Mouse (Mus musculus): ENCODE results near the gene Apba1.
A peak's percentile ranks its signal among the peaks of the same experiment; 100 is the strongest.

The Apba1 gene

GRCm38 (mm10) chr19:23930826-23931225 is 172.1 kb downstream of the Apba1 start:
- no peak for DNase-seq (ENCODE audit: low read depth, low spot score)

GRCm38 (mm10) chr19:23941422-23941949 is 182.8 kb downstream of the Apba1 start:
- no peak for DNase-seq (ENCODE audit: low read depth, low spot score)

- DNase-seq (ENCODE audit: low read depth, low spot score) = no peak
Observed at GRCm38 (mm10) chr19:23942886-23943285, 184.2 kb downstream of the Apba1 start.

GRCm38 (mm10) chr19:23946026-23946685 is 187.5 kb downstream of the Apba1 start:
- DNase-seq (ENCODE audit: low read depth, low spot score) = no peak

- DNase-seq (ENCODE audit: low read depth, low spot score) = no peak
Observed at GRCm38 (mm10) chr19:23946751-23947150, 188.1 kb downstream of the Apba1 start.

- no peak for DNase-seq (ENCODE audit: low read depth, low spot score)
Observed at GRCm38 (mm10) chr19:23947871-23948270, 189.2 kb downstream of the Apba1 start.

- no peak for DNase-seq (ENCODE audit: low read depth, low spot score)
Observed at GRCm38 (mm10) chr19:23948301-23949000, 189.8 kb downstream of the Apba1 start.

GRCm38 (mm10) chr19:23955461-23955860 is 196.8 kb downstream of the Apba1 start:
- no peak for DNase-seq (ENCODE audit: low read depth, low spot score)

GRCm38 (mm10) chr19:23956299-23956975 is 197.8 kb downstream of the Apba1 start:
- DNase-seq (ENCODE audit: low read depth, low spot score) = no peak

- DNase-seq (ENCODE audit: low read depth, low spot score) = no peak
Observed at GRCm38 (mm10) chr19:23957563-23957962, 198.9 kb downstream of the Apba1 start.

- no peak for DNase-seq (ENCODE audit: low read depth, low spot score)
Observed at GRCm38 (mm10) chr19:23958925-23959324, 200.2 kb downstream of the Apba1 start.

GRCm38 (mm10) chr19:23959870-23960269 is 201.2 kb downstream of the Apba1 start:
- DNase-seq (ENCODE audit: low read depth, low spot score) = no peak

- no peak for DNase-seq (ENCODE audit: low read depth, low spot score)
Observed at GRCm38 (mm10) chr19:23960275-23960674, 201.6 kb downstream of the Apba1 start.

- no peak for DNase-seq (ENCODE audit: low read depth, low spot score)
Observed at GRCm38 (mm10) chr19:23960831-23961447, 202.3 kb downstream of the Apba1 start.

- DNase-seq (ENCODE audit: low read depth, low spot score) = peak; percentile 72
Observed at GRCm38 (mm10) chr19:23961516-23961915, 202.8 kb downstream of the Apba1 start.

GRCm38 (mm10) chr19:23964401-23964910 is 205.8 kb downstream of the Apba1 start:
- no peak for DNase-seq (ENCODE audit: low read depth, low spot score)

GRCm38 (mm10) chr19:23966376-23966775 is 207.7 kb downstream of the Apba1 start:
- DNase-seq (ENCODE audit: low read depth, low spot score) = no peak

GRCm38 (mm10) chr19:23967156-23967555 is 208.5 kb downstream of the Apba1 start:
- DNase-seq (ENCODE audit: low read depth, low spot score) = no peak

GRCm38 (mm10) chr19:23968125-23968861 is 209.6 kb downstream of the Apba1 start:
- no peak for DNase-seq (ENCODE audit: low read depth, low spot score)

- DNase-seq (ENCODE audit: low read depth, low spot score) = no peak
Observed at GRCm38 (mm10) chr19:23968862-23969225, 210.2 kb downstream of the Apba1 start.

GRCm38 (mm10) chr19:23970374-23970773 is 211.7 kb downstream of the Apba1 start:
- DNase-seq (ENCODE audit: low read depth, low spot score) = no peak
